Mouse (Mus musculus): Measurements from ENCODE around the gene Kiz. TPM values are rescaled to one million over a fixed set of nuclear protein-coding genes. Genes with fewer than 3 reads are reported as not detected.
A peak's percentile ranks its signal among the peaks of the same experiment; 100 is the strongest.

The Kiz gene
- polyA plus RNA-seq, 1 experiment from 2014 or later = 31.6 TPM

DNA sequence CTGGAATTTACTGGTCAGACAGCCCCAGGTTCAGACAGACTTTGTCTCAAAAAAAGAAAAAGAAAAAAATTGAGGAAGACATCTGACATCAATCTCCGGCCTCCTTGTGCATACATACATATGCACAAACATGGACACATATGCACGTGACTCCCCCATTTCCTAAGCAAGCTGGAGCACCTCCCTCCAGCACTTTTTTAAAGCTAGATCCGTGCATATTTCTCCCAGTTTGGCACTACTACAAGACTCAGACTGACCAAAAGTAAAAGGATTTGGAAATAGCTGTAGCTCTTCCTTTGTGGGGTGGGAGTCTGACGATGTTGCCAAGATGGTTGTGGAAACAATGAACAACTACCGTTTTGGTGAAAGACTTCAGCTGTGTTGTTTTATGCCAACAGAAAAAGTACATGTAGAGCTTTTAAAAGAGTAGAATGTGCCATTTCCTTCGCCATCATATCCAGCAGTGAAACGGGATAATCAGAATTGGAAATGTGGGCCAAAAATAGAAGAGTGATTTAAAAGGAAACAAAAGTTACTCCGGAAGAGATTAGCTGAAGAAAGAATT, 28.7 kb downstream of the Kiz start:
- ATAC-seq (ENCODE audit: insufficient read depth) (no peak), DNase-seq (peak; percentile 27)
- Histone ChIP-seq H3K9ac (no peak overlapping the region), H3K27ac (ENCODE audit: low read depth) (peak overlapping the region; percentile 11; the same call in 1 of the 2 replicates), H3K4me1 (ENCODE audit: insufficient read depth) (no peaks in the 10 kb centered on the region), H3K4me2 (no peak overlapping the region), H3K9me3 (ENCODE audit: low read depth, low read length) (no peaks in the 10 kb centered on the region), H3K36me3 (ENCODE audit: insufficient read depth) (no peaks in the 10 kb centered on the region), H3K4me3 (ENCODE audit: low read depth, low read length) (no peak overlapping the region), H3K27me3 (ENCODE audit: insufficient read depth, low read length) (no peaks in the 10 kb centered on the region)
- WGBS = 63% methylated on average over 8 of the region's 8 CpGs
- no peak for TF ChIP-seq CTCF (IDR thresholded peaks at IDR 0.05; ENCODE audit: low read depth)

DNA sequence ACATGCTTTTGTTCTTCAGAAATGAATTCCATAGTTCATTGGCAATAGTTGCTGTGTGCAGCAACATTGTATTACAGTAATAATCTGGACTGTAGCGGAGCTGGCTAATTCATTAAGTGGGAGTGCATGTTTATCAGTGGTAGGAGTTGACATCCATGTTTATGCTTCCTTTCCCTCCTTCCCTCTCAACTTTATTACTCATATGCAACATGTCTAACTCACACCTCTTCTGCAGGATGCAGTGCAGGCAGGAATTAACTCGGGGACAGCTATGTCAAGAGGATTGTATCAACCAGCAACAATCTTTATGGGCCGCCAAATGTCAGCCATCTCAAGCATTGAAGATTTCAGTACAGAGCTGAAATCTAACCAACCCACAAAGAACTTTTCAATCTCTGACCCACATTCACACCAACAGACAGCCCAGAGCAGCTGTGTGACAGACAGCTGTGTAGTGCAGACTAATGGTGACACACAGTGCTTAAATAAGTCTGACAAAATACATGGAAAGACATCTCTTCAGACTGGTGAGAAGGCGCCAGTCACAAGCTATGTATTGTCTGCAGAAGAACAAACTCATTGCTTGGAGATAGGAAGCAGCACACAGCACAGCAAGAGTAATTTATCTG, 33.2 kb downstream of the Kiz start:
- no peaks in the 10 kb centered on the region for H3K9me3 ChIP-seq (ENCODE audit: low read depth, low read length)
- peak overlapping the region; percentile 46; the same call in 1 of the 2 replicates for H3K27ac ChIP-seq (ENCODE audit: low read depth)
- TF ChIP-seq CTCF (IDR thresholded peaks at IDR 0.05; ENCODE audit: low read depth) = no peak
- no peak overlapping the region for H3K4me2 ChIP-seq
- H3K27me3 ChIP-seq (ENCODE audit: insufficient read depth, low read length) = no peaks in the 10 kb centered on the region
- DNase-seq (peak; percentile 50), ATAC-seq (ENCODE audit: insufficient read depth) (peak; percentile 85)
- WGBS = 57% methylated on average over 4 of the region's 4 CpGs
- peaks cover 9% of the 10 kb centered on the region; the same call in 1 of the 2 replicates for H3K36me3 ChIP-seq (ENCODE audit: insufficient read depth)
- no peak overlapping the region for H3K9ac ChIP-seq
- H3K4me3 ChIP-seq (ENCODE audit: low read depth, low read length) = no peak overlapping the region
- no peaks in the 10 kb centered on the region for H3K4me1 ChIP-seq (ENCODE audit: insufficient read depth)

GRCm38 (mm10) chr2:146898977-146899376, 43.3 kb downstream of the Kiz start:
- no peak overlapping the region for H3K9ac ChIP-seq
- H3K4me2 ChIP-seq = no peak overlapping the region
- ATAC-seq (ENCODE audit: insufficient read depth) = no peak
- DNase-seq = peak; percentile 25
- no peak overlapping the region for H3K4me3 ChIP-seq (ENCODE audit: low read depth, low read length)
- H3K4me1 ChIP-seq (ENCODE audit: insufficient read depth) = no peaks in the 10 kb centered on the region
- peak; percentile 50 for TF ChIP-seq CTCF (IDR thresholded peaks at IDR 0.05; ENCODE audit: low read depth)
- H3K27me3 ChIP-seq (ENCODE audit: insufficient read depth, low read length) = no peaks in the 10 kb centered on the region
- no peaks in the 10 kb centered on the region for H3K9me3 ChIP-seq (ENCODE audit: low read depth, low read length)
- no peak overlapping the region for H3K27ac ChIP-seq (ENCODE audit: low read depth)
- no peaks in the 10 kb centered on the region for H3K36me3 ChIP-seq (ENCODE audit: insufficient read depth)

- Histone ChIP-seq H3K9ac (no peak overlapping the region), H3K4me1 (ENCODE audit: insufficient read depth) (no peaks in the 10 kb centered on the region), H3K27me3 (ENCODE audit: insufficient read depth, low read length) (no peaks in the 10 kb centered on the region), H3K9me3 (ENCODE audit: low read depth, low read length) (no peaks in the 10 kb centered on the region), H3K4me2 (no peak overlapping the region), H3K4me3 (ENCODE audit: low read depth, low read length) (no peak overlapping the region), H3K36me3 (ENCODE audit: insufficient read depth) (no peaks in the 10 kb centered on the region), H3K27ac (ENCODE audit: low read depth) (no peak overlapping the region)
- 73% methylated on average over 3 of the region's 3 CpGs for WGBS
- ATAC-seq (ENCODE audit: insufficient read depth) (no peak), DNase-seq (no peak)
- no peak for TF ChIP-seq CTCF (IDR thresholded peaks at IDR 0.05; ENCODE audit: low read depth)
Measured at GRCm38 (mm10) chr2:146916085-146916484, 60.4 kb downstream of the Kiz start.

- DNase-seq (no peak), ATAC-seq (ENCODE audit: insufficient read depth) (no peak)
- Histone ChIP-seq H3K4me2 (no peak overlapping the region), H3K9ac (no peak overlapping the region), H3K9me3 (ENCODE audit: low read depth, low read length) (no peaks in the 10 kb centered on the region), H3K36me3 (ENCODE audit: insufficient read depth) (no peaks in the 10 kb centered on the region), H3K27me3 (ENCODE audit: insufficient read depth, low read length) (no peaks in the 10 kb centered on the region), H3K4me1 (ENCODE audit: insufficient read depth) (no peaks in the 10 kb centered on the region), H3K27ac (ENCODE audit: low read depth) (no peak overlapping the region), H3K4me3 (ENCODE audit: low read depth, low read length) (no peak overlapping the region)
- TF ChIP-seq CTCF (IDR thresholded peaks at IDR 0.05; ENCODE audit: low read depth) = no peak
- 57% methylated on average over 3 of the region's 3 CpGs for WGBS
Measured at GRCm38 (mm10) chr2:146917770-146918169, 62.1 kb downstream of the Kiz start.

GRCm38 (mm10) chr2:146920375-146921160, 64.9 kb downstream of the Kiz start:
- TF ChIP-seq CTCF (IDR thresholded peaks at IDR 0.05; ENCODE audit: low read depth) = no peak
- WGBS = 26% methylated on average over 8 of the region's 8 CpGs
- Histone ChIP-seq H3K4me2 (no peak overlapping the region), H3K4me3 (ENCODE audit: low read depth, low read length) (no peak overlapping the region), H3K9ac (no peak overlapping the region), H3K36me3 (ENCODE audit: insufficient read depth) (no peaks in the 10 kb centered on the region), H3K27ac (ENCODE audit: low read depth) (no peak overlapping the region), H3K9me3 (ENCODE audit: low read depth, low read length) (no peaks in the 10 kb centered on the region), H3K4me1 (ENCODE audit: insufficient read depth) (no peaks in the 10 kb centered on the region), H3K27me3 (ENCODE audit: insufficient read depth, low read length) (no peaks in the 10 kb centered on the region)
- peak; percentile 18 for DNase-seq
- peak; percentile 41; the same call in 1 of the 2 replicates for ATAC-seq (ENCODE audit: insufficient read depth)

GRCm38 (mm10) chr2:146925296-146925695, 69.6 kb downstream of the Kiz start:
- no peaks in the 10 kb centered on the region for H3K27me3 ChIP-seq (ENCODE audit: insufficient read depth, low read length)
- H3K9ac ChIP-seq = no peak overlapping the region
- 86% methylated on average over 1 of the region's 1 CpGs for WGBS
- no peak for TF ChIP-seq CTCF (IDR thresholded peaks at IDR 0.05; ENCODE audit: low read depth)
- no peak overlapping the region for H3K4me3 ChIP-seq (ENCODE audit: low read depth, low read length)
- no peak for DNase-seq
- H3K4me1 ChIP-seq (ENCODE audit: insufficient read depth) = no peaks in the 10 kb centered on the region
- no peaks in the 10 kb centered on the region for H3K9me3 ChIP-seq (ENCODE audit: low read depth, low read length)
- no peak overlapping the region for H3K4me2 ChIP-seq
- no peak overlapping the region for H3K27ac ChIP-seq (ENCODE audit: low read depth)
- H3K36me3 ChIP-seq (ENCODE audit: insufficient read depth) = no peaks in the 10 kb centered on the region
- ATAC-seq (ENCODE audit: insufficient read depth) = no peak
